Mouse (Mus musculus): ENCODE data around the gene Nudt14. TPM values are rescaled to one million over a fixed set of nuclear protein-coding genes. Genes with fewer than 3 reads are reported as not detected.

Nudt14 gene
- polyA plus RNA-seq, 1 experiment from 2014 or later: 88.1 TPM

GRCm38 (mm10) chr12:112947307-112947706 is 5.4 kb upstream of the Nudt14 start:
- 25% methylated on average over 4 of the region's 4 CpGs for WGBS
- peaks cover 17% of the 10 kb centered on the region for H3K4me1 ChIP-seq
- no peak overlapping the region for H3K4me3 ChIP-seq (replicated peaks)
- no peaks in the 10 kb centered on the region for H3K9me3 ChIP-seq
- H3K27me3 ChIP-seq (replicated peaks): no peaks in the 10 kb centered on the region
- no peak overlapping the region for H3K4me2 ChIP-seq
- ATAC-seq (ENCODE audit: insufficient read depth, low FRiP score, low read depth): no peak
- no peak overlapping the region for H3K9ac ChIP-seq
- peak overlapping the region; percentile 33; the same call in 1 of the 2 replicates for H3K27ac ChIP-seq
- H3K36me3 ChIP-seq: no peaks in the 10 kb centered on the region

- WGBS: 78% methylated on average over 2 of the region's 2 CpGs
- no peak overlapping the region for H3K4me2 ChIP-seq
- H3K9ac ChIP-seq: no peak overlapping the region
Observed at GRCm38 (mm10) chr12:112943669-112944068, 1.7 kb upstream of the Nudt14 start.

GRCm38 (mm10) chr12:112941156-112941775 is 658 bp downstream of the Nudt14 start:
- peak overlapping the region; percentile 83 for H3K4me3 ChIP-seq (replicated peaks)
- H3K27ac ChIP-seq: no peak overlapping the region
- 36% methylated on average over 10 of the region's 10 CpGs for WGBS
- no peaks in the 10 kb centered on the region for H3K9me3 ChIP-seq
- no peaks in the 10 kb centered on the region for H3K36me3 ChIP-seq
- H3K27me3 ChIP-seq (replicated peaks): no peaks in the 10 kb centered on the region
- ATAC-seq (ENCODE audit: insufficient read depth, low FRiP score, low read depth): peak; percentile 15; the same call in 1 of the 2 replicates
- H3K4me1 ChIP-seq: peaks cover 33% of the 10 kb centered on the region
- peak overlapping the region; percentile 69; the same call in 1 of the 2 replicates for H3K9ac ChIP-seq
- peak overlapping the region; percentile 82 for H3K4me2 ChIP-seq

More at GRCm38 (mm10) chr12:112943669-112944068, 1.7 kb upstream of the Nudt14 start:
- Histone ChIP-seq H3K27ac (no peak overlapping the region), H3K4me3 (replicated peaks) (no peak overlapping the region), H3K4me1 (peaks cover 26% of the 10 kb centered on the region), H3K36me3 (no peaks in the 10 kb centered on the region), H3K9me3 (no peaks in the 10 kb centered on the region), H3K27me3 (replicated peaks) (no peaks in the 10 kb centered on the region)
- ATAC-seq (ENCODE audit: insufficient read depth, low FRiP score, low read depth): no peak

GRCm38 (mm10) chr12:112940710-112941109 is 1.2 kb downstream of the Nudt14 start:
- H3K27ac ChIP-seq: no peak overlapping the region
- no peak overlapping the region for H3K4me3 ChIP-seq (replicated peaks)
- no peaks in the 10 kb centered on the region for H3K36me3 ChIP-seq
- peak overlapping the region; percentile 82; the same call in 1 of the 2 replicates for H3K4me2 ChIP-seq
- 68% methylated on average over 9 of the region's 9 CpGs for WGBS
- peaks cover 33% of the 10 kb centered on the region for H3K4me1 ChIP-seq
- no peak for ATAC-seq (ENCODE audit: insufficient read depth, low FRiP score, low read depth)
- H3K27me3 ChIP-seq (replicated peaks): no peaks in the 10 kb centered on the region
- no peak overlapping the region for H3K9ac ChIP-seq
- H3K9me3 ChIP-seq: no peaks in the 10 kb centered on the region

GRCm38 (mm10) chr12:112940238-112940637 is 1.7 kb downstream of the Nudt14 start:
- 87% methylated on average over 4 of the region's 4 CpGs for WGBS
- ATAC-seq (ENCODE audit: insufficient read depth, low FRiP score, low read depth): no peak
- Histone ChIP-seq H3K4me1 (peaks cover 33% of the 10 kb centered on the region), H3K27ac (no peak overlapping the region), H3K9me3 (no peaks in the 10 kb centered on the region), H3K4me3 (replicated peaks) (no peak overlapping the region), H3K36me3 (no peaks in the 10 kb centered on the region), H3K4me2 (no peak overlapping the region), H3K27me3 (replicated peaks) (no peaks in the 10 kb centered on the region), H3K9ac (no peak overlapping the region)

DNA sequence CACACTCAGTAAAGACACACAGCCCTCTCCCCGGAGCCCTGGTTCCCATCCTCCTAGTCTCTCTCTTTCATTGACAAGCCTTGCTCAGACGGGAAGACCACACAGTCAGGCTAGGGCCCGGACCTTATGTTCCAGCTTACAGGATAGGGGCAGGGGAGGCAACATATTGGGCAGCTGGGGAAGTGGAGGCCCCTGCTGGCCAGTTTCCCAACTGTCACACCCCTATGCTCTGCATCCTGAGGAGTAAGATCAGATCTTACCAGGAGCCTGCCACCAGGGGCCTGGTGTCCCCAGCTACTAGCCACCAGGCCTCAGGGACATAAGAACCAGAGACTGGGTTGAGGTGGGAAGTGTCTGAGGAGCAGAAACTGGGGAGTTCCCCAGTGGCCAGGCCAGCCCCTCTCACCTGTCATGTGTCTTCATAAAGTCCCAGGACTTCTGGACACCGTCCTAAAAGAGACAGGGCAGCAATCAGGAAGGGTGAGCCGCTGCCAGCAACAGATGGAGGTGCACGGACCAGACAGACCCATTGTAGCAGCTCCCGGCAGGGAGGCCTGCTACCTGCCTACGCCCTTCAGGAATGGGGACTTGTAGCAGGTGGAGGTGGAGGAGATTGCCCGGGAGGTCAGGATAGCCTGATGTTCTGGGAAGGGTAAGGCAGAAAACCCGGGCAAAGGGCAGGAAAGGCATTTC is 2.9 kb downstream of the Nudt14 start:
- H3K27me3 ChIP-seq (replicated peaks): no peaks in the 10 kb centered on the region
- no peak overlapping the region for H3K4me3 ChIP-seq (replicated peaks)
- H3K4me1 ChIP-seq: peaks cover 33% of the 10 kb centered on the region
- H3K9me3 ChIP-seq: no peaks in the 10 kb centered on the region
- H3K27ac ChIP-seq: no peak overlapping the region
- WGBS: 58% methylated on average over 10 of the region's 10 CpGs
- no peak overlapping the region for H3K9ac ChIP-seq
- H3K36me3 ChIP-seq: no peaks in the 10 kb centered on the region
- no peak for ATAC-seq (ENCODE audit: insufficient read depth, low FRiP score, low read depth)
- H3K4me2 ChIP-seq: no peak overlapping the region

DNA sequence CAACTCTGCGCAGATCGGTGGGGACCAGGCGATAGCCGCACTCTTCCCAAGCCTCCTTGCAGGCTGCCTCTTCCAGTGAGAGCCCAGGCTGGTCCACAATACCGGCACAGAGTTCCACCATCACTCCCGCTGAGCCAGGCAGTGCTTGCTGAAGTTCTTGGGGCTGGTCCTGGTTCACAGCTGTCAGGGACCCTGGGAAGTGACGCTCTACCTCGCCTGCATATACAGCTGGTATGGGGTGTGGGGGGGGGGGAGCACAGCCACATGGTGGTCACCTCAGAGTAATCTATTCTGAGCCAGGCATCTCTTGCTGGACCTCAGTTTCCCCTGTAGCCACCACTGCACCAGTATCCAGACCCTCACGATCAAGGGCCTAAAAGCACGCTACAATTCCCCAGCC is 3.6 kb downstream of the Nudt14 start:
- no peak for ATAC-seq (ENCODE audit: insufficient read depth, low FRiP score, low read depth)
- Histone ChIP-seq H3K4me1 (peaks cover 33% of the 10 kb centered on the region), H3K27me3 (replicated peaks) (no peaks in the 10 kb centered on the region), H3K9me3 (no peaks in the 10 kb centered on the region), H3K27ac (no peak overlapping the region), H3K4me3 (replicated peaks) (no peak overlapping the region), H3K36me3 (no peaks in the 10 kb centered on the region), H3K9ac (no peak overlapping the region), H3K4me2 (no peak overlapping the region)
- 75% methylated on average over 10 of the region's 10 CpGs for WGBS

- Histone ChIP-seq H3K27me3 (replicated peaks) (no peaks in the 10 kb centered on the region), H3K4me1 (peaks cover 33% of the 10 kb centered on the region), H3K4me3 (replicated peaks) (no peak overlapping the region), H3K9me3 (no peaks in the 10 kb centered on the region), H3K4me2 (no peak overlapping the region), H3K9ac (no peak overlapping the region), H3K27ac (no peak overlapping the region), H3K36me3 (no peaks in the 10 kb centered on the region)
- ATAC-seq (ENCODE audit: insufficient read depth, low FRiP score, low read depth): no peak
- WGBS: 47% methylated on average over 9 of the region's 9 CpGs
Observed at GRCm38 (mm10) chr12:112937906-112938305, 4.0 kb downstream of the Nudt14 start.

- Histone ChIP-seq H3K27me3 (replicated peaks) (peaks cover 41% of the 10 kb centered on the region), H3K36me3 (no peaks in the 10 kb centered on the region), H3K9ac (no peak overlapping the region), H3K27ac (no peak overlapping the region), H3K4me2 (no peak overlapping the region), H3K9me3 (no peaks in the 10 kb centered on the region), H3K4me1 (peaks cover 13% of the 10 kb centered on the region), H3K4me3 (replicated peaks) (no peak overlapping the region)
- no peak for ATAC-seq (ENCODE audit: insufficient read depth, low FRiP score, low read depth)
- WGBS: 42% methylated on average over 7 of the region's 7 CpGs
Observed at GRCm38 (mm10) chr12:112932647-112933046, 9.3 kb downstream of the Nudt14 start.

DNA sequence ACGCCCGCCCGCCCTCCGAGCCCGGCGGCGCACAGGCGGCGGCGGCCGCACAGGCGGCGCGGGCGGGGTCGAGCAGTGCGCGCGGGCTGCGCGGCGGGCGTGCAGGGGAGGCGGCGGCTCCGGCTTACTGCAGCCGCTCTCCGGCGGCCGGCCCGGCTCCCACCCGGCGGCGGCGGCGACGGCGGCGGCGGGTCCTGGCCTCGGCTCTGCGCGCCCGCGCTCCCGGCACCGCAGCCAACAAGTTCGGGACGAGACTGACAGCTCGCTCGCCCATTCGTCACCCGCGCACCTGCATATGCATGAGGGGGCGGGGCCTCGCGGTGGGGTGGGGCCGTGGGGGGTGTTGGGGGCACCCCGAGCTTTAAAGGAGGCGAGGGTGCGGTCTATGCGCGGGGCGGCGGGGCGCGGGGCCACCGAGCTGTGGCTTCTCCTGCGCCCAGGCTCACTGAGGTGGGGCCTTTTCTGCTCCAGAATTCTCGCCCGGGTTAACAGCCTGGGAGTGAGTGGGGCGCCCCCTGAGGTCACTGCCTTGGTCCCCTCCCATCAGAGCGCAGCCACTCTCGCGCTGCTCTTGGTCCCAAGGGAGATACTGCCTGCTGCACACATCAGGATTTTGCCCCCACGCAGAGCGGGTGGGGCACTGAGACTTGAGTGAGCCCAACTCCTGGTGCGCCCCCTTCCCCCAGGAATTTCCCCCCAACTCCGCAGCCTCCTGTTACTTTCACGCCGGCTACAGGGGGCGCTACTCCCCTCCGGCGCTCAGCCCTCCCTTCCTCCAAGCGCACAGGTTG is 12.2 kb downstream of the Nudt14 start, which contains the start of gene Jag2:
TSS of gene Jag2 (minus strand) at position 215 of the 791 bp plus-strand sequence.
- Histone ChIP-seq H3K4me1 (peaks cover 11% of the 10 kb centered on the region), H3K27ac (peak within 1 kb of the TSS; percentile 57; the same call in 1 of the 2 replicates), H3K27me3 (replicated peaks) (peaks cover 57% of the 10 kb centered on the region), H3K4me3 (replicated peaks) (peak within 1 kb of the TSS; percentile 58), H3K36me3 (no peaks in the 10 kb centered on the region), H3K4me2 (peak within 1 kb of the TSS; percentile 92), H3K9me3 (no peaks in the 10 kb centered on the region), H3K9ac (peak within 1 kb of the TSS; percentile 17; the same call in 1 of the 2 replicates)
- WGBS: 2% methylated on average over 68 of the region's 85 CpGs
- peak; percentile 47 for ATAC-seq (ENCODE audit: insufficient read depth, low FRiP score, low read depth)

DNA sequence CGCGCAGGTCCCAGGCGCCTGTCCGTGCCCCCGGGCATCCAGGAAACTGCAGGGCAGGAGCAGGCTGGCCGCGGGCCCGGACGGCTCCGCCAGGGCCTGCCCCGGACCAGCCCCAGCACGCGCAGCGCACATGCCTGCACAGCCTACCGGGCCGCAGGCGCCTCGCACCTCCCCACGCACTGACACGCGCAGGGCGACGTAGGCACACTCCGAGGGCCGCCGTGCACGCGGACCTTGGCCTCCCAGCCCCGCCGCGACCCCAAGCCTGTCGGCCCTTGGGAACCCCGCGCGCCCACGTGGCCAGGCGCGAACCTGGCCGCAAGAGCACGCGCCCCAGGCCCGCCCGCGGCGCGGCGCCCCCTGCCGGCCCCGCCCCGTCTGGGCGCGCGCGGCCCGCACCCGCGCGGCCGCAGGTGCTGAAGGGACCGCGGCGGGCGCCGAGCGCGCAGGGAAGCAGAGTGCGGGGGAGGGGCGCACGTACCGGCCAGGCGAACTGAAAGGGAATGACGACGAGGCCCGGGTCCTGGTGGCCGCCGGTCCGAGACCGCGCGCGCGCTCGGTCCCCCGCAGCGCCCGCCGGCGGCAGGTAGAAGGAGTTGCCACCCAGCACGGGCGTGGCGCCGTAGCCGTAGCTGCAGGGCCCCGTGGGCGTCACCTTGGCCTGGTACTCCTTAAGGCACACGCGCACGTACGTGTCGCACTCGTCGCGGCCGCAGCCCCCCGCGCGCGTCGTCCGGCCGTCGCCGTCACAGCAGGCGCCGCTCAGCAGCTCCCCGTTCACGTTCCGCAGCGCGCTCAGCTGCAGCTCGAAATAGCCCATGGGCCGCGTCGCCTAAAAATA is 13.3 kb downstream of the Nudt14 start:
- Histone ChIP-seq H3K36me3 (no peaks in the 10 kb centered on the region), H3K9me3 (no peaks in the 10 kb centered on the region), H3K27me3 (replicated peaks) (peaks cover 60% of the 10 kb centered on the region), H3K4me2 (peak overlapping the region; percentile 92), H3K9ac (peak overlapping the region; percentile 17; the same call in 1 of the 2 replicates), H3K4me3 (replicated peaks) (peak overlapping the region; percentile 58), H3K27ac (peak overlapping the region; percentile 57; the same call in 1 of the 2 replicates), H3K4me1 (peaks cover 11% of the 10 kb centered on the region)
- peak; percentile 42; the same call in 1 of the 2 replicates for ATAC-seq (ENCODE audit: insufficient read depth, low FRiP score, low read depth)
- 3% methylated on average over 113 of the region's 124 CpGs for WGBS
